Mouse (Mus musculus) 3T3-L1 (cell line): ENCODE results near the gene Gm10553.
"Not testable (repeated sequence)": the region's sequence is repeated elsewhere in the genome, so short reads cannot be mapped to it uniquely, and the experiment has no call there.

Experiments used
- DNase-seq: peaks from one replicate; pipeline ENCODE4 v3.0.0-alpha.2; 2015; ENCODE audit warnings: low read depth, low spot score

Gm10553 gene

DNA sequence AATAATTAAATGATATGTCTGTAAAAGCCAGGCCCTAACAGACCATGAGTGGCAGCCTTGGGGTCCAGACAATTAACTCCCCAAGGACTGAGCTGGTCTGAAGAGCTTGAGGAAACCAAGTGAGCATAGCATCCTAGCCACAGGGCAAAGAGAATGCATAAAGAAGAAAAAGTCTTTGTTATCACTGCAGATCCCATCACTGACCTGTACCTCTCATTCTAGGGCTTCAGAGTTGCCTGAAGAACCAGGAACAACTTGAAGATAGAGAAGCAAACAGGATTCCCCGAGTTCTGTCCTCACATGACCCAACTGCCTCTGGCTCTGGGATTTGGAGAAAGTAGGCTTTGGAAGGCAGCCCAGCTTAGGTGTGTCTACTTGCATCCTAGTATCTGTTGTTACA lies at the start of gene Gm10553:
TSS of gene Gm10553 (plus strand) at position 301 of the 400 bp plus-strand sequence.
- not testable (repeated sequence) for DNase-seq

DNA sequence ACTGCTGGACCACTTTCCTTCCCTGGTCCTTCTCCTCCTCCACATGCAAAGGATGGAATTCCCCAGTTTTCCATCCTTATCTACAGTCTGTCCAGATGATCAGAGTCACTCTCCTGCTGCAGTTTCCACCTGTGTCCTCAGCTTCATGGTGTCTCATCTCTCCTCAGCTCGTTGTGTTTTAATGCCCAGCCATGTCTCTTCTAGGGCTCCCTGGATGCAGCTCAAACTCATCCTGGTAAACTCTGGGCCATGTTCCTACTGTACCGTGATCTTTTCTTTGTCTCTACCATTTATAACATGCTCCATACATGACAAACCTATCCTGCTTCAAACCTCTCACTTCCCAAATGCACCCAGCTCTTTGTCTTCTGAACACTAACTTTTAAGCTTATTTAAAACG lies 28.3 kb upstream of the Gm10553 start:
- DNase-seq = not testable (repeated sequence)

DNA sequence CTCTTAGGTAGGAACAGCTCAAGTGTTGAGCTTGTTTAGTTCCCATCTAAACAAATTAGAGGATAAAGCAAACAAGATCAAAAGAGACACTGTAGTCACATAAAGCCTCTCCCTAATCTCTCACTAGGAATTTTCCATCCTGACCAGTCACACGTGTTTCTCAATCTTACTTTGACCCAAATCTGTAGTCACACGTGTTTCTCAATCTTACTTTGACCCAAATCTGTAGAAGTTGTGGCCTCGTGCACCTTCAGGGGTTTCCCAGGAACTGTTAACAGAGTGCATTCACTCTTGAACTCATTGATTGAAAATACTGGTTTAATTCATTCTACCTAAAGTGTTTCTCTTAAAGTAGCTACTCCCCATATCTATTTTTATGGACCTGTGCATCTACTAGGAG lies 26.9 kb upstream of the Gm10553 start:
- not testable (repeated sequence) for DNase-seq

DNA sequence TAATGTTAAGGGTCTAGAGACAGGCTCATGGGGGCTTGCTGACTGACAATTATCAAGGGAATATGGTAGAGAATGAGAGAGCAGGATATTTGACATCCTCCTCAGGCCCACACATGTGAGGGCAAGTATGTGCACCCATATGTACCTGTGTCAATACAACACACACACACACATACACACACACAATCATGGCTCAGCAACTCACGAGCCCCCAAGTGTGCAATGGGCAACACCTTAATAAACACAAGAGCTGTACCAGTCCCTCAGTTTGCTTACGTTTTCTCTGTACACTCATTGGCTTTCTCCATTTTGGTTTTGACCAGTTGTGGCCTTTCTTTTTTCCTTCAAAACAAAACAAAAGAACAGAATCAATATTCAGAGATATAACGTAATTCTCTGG lies 15.2 kb upstream of the Gm10553 start:
- DNase-seq = not testable (repeated sequence)

DNA sequence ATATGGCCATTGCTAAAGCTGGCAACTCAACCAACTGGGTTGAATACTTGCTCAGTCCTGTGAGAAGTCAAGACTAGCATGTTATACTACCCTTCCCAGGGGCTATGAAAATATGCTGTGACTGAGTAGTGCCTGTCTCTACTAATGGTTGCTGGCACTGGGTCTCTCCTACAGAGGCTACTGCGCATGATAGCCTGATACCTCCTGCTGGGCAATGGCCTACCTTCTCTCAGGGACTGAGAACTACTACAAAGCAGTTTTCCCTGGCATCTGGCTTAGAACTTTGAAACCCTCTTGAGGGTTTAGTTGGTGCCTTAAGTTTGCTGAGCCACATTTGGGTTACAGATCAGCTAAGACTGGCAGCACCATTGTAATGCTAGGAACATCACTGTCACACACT lies 13.8 kb upstream of the Gm10553 start:
- not testable (repeated sequence) for DNase-seq

DNA sequence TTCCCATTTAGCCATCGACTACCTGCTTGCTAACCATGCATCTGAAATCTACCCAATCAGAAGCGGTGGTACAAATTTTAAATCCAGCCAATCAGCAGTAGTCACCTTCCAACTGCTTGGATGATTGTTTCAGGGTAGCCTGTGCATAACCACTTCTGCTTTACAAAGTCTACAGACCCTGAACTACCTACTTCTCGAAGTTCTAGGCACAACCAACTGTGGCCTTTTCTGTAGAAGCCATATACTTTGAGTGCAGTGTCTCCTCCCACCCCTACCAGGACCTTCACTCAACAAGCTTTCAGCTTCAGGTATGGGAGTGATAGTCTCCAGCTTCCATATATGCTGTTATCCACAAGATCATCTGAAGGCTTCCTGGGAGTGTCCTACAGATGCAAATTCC lies 7.8 kb upstream of the Gm10553 start:
- DNase-seq = not testable (repeated sequence)

DNA sequence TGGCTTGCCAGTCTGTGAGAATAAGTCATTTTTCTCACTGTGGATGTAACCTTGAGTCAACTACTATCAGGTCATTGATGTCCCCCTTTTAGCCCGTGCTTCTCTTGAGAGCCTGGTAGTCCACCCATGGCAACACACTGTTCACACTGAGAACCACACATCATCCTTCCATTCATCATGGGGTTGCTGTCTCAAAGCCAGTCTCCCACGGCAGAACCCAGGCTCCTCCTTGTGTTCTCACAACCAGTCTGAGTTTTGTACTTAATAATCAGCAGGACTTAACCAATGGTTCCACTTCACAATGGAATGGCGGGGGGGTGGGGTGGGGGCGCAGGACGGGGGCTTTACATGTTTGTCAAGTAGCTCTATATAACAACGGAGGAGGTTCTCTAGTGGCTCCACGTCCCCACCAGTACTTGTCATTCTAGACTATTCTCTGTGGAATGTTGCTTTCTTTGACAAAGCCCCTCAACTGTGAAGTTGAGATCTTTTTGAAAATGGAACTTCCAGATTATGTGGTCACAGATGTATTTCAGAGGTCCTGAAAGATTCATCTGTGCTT lies 6.9 kb upstream of the Gm10553 start:
- DNase-seq = not testable (repeated sequence)

DNA sequence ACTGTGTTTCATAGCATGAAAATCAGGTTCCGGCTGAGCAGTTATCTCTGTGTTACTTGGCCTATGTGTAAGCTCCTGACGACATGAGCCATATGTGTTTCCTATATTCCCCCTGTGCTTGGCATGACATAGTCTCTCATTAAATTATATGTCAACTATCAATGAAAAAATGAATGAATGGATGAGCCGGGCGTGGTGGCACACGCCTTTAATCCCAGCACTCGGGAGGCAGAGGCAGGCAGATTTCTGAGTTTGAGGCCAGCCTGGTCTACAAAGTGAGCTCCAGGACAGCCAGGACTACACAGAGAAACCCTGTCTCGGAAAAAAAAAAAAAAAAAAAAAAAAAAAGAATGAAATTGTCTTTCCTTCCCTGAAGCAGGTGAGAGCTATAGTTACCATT lies 883 bp upstream of the Gm10553 start:
- not testable (repeated sequence) for DNase-seq

DNA sequence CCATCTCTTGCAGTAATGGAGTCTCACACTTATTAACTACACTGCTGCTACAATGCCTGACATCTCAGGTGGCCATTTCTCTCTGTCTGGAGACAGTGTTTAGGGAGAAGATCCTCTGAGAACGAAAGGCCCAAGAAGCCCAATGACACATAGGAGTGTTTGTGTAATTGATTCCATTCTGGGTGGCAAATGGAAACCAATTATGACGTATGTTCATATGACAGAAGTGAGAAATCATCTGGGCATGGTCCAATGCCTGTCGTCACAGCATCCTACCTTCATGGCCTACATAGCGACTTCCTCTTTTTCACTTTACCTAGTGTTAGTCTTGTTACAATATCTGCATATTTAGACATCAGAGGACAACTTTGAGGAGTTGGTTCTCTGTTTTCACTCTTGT lies 1.8 kb downstream of the Gm10553 start:
- not testable (repeated sequence) for DNase-seq

DNA sequence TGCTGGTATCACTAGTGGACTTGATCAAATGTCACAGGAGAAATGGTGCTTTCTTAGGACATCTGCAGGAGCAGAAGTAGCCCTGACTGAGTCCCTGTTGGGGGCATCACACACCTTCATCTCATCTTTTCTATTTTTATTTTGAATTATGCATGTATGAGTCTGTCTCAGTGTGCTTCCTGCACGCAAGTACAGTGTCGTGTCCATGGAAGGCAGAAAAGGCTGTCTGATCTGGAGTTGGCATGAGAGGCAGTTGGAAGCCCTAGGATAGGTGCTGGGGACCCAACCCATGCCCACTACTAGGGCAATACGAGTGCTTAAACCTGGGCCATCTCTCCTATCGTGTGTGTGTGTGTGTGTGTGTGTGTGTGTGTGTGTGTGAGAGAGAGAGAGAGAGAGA lies 5.4 kb downstream of the Gm10553 start:
- DNase-seq = not testable (repeated sequence)

DNA sequence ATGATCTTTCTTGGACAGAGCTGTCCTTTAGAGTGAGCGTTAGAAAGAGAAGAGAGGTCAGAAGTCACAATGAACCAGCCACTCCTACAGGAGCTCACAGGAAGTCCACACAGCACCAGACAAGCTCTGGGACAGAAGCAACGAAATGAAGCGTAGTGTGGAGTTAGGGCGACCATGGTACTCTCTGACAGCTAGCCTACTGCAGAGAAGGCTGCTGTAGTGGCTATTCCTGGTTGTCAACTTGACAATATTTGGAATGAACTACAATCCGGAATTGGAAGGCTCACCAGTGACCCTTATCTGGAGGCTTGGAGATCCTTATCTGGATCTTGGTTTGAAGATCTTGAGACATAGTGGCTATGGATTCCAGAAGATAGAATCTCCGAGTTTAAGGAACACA lies 6.0 kb downstream of the Gm10553 start:
- DNase-seq = not testable (repeated sequence)

DNA sequence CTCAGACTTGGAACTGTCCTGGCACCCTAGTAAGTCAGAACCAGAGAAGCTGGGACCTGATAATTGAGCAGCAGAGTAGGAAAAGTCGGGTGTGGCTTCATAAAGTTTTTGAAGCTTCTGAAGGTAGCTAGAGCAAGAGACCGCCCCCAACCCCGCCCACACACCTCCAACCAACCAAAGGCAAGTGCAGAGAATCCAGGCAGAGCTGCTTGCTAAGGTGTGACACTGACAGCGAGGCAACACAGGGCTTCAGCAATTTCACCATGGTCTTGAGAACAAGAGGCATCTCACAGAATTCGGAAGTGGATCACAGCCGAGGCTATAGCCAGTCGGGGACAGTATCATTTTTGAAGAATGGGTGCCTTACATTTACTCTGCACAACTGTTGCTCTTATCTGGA lies 9.8 kb downstream of the Gm10553 start, which contains the start of gene A530032D15Rik:
TSS of gene A530032D15Rik (minus strand) at position 101 of the 400 bp plus-strand sequence.
- DNase-seq = not testable (repeated sequence)

DNA sequence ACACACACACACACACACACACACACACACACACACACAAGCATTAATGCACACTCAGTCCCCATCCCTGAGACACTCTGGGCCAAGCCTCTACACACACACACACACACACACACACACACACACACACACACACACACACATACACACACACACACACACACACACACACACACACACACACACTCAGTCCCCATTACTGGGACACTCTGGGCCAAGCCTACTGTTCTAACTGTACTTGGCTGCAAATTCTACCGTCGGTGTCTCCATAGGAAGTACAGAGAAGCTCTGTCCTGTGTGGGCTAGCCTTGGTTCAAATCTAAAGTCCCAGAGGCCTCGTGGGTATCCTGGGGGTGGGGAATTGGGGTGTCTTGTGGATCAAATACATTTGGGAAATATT lies 10.9 kb downstream of the Gm10553 start:
- not testable (repeated sequence) for DNase-seq

DNA sequence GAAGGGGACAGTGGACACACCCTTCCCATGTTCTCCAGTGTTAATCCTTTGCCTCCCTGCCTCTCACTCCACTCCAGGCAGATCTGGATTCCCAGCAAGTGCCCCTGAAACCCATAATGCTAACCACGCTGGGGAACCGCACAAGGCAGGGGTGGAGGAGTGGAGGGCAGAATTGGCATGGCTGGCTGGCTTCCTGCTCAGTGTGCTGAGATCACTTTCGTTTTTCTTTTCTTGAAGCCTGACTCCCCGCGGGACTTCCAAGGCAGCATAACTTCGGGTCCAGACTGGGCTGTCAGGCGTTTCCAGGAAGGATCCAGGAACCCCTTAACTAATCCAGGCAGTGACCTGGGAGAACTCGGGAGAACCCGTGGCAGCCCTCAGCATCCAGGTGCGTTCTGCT lies 11.6 kb downstream of the Gm10553 start:
- DNase-seq = not testable (repeated sequence)

DNA sequence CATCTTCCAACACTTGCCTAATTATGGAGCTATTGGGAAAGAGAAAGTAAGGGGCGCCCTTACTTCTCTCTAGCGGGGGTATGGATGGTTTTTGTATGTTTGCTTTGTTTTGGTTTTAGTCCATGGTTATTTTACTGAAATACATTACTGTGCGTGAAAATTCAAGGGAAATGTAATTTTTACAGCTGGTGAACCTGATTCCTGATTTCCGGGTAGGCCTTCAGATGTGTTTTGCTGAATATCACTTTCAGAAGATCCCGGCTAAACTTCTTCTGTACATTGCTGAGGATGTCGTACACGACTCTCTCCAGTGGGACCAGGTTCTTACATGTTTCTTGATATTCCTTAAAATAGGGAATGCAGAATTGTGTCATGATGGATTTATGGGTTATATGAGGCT lies 12.3 kb downstream of the Gm10553 start:
- DNase-seq = not testable (repeated sequence)

DNA sequence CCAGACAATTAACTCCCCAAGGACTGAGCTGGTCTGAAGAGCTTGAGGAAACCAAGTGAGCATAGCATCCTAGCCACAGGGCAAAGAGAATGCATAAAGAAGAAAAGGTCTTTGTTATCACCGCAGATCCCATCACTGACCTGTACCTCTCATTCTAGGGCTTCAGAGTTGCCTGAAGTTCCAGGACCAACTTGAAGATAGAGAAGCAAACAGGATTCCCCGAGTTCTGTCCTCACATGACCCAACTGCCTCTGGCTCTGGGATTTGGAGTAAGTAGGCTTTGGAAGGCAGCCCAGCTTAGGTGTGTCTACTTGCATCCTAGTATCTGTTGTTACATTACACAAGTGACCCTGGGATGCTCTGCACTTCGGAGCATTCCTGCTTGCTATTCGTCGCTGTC lies 12.9 kb downstream of the Gm10553 start:
- DNase-seq = not testable (repeated sequence)

DNA sequence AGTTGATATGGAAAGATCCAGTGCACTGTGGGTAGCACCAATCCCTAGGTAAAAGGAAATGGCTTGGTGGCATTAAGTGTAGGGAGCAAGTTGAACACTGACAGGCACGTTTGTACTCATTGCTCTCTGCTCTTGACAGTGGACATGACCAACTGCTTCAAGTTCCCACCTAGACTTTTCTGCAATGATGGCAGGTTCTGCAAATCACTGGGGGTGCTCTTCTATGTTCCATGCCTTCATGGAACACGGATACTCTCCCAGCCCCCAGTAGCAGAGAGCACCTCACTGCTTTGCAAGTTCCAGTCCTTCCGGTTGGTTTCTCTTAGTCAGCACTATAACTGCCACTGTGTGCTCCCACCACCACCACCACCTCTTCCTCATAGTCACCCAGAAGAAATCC lies 14.1 kb downstream of the Gm10553 start:
- not testable (repeated sequence) for DNase-seq

DNA sequence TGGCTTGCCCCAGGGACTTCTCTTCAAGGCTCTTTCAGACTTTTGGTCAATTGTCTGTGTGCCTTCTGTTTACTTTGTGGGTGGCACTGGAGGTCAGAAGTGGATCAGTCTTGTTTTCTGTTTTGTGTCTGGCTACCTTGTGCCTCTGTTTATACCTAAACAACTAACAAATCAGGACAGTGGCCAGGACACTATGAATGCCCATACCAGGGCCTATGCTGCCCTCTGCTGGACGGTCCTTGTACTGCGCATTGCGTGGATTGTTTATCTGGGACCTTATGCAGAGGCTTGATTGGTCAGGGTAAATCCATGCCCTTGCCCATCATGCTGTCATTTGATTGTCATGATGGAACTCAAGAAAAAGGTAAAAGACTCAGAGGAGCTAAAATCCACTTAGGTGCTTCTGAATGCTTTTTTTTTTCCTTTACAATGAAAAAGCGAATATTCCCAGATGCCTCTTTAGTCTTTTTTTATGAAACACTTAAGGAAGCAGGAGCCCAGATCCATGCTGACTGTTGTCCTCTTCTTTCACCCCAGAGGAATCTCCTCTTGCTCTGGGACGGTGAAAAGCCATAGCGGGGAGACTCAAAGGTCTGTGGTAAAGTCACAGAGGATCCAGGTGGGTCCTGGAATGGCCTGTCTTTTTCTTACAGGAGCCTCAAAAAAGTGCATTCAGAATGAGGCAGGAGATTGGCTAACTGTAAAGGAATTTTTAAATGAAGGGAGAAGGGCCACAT lies 14.9 kb downstream of the Gm10553 start:
- DNase-seq = not testable (repeated sequence)

DNA sequence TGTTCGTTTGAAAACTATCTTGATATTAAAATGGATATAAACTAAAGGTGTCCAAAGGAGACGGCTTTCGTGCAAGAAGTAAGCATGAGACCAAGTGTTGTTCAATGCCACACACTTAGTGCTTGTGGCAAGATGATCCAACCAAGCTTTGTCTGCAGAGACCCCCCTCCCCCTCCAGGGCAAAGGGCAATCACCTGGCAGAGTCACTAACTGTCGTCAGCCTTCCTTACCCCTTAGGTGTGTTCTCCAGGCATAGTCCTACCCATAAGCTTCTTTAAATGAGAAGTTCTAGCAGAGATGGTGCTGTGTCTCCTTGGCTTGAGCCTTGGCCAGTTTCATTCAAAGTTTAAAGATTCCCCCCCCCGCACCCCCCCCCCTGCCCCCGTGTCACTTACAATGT lies 17.6 kb downstream of the Gm10553 start:
- not testable (repeated sequence) for DNase-seq

DNA sequence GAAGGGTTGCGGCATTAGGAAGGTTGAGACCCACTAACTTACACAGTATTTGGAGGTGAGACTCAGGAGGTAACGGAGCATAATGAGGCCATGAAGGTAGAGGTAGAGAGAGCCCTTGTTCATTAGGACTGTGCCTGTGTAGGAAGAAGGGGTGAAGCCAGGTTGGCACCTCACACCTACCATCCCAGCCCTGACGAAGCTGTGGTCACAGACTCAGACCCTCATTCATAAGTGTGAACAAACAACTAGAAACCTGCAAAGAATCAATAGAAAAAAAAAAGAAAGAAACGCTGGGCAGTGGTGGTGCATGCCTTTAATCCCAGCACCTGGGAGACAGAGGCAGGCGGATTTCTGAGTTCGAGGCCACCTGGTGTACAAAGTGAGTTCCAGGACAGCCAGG lies 18.4 kb downstream of the Gm10553 start:
- not testable (repeated sequence) for DNase-seq

DNA sequence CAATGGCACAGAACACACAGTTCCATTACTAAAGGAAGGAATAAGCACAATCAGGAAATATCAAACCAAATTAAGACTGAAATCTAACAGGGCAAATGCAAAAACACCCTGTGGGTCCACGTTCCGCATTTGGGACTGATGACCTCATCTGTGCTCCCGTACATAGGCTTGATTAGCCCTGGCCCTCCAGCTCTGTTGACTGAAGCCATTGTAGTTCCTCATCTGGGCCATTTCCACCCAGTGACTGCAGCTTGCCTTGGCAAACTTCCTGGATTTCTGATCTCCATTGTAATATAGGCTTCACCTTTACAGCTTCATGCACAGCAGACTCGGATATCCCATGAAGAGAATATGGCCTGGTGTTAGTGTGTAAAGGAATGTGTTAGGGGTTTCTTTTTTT lies 21.9 kb downstream of the Gm10553 start:
- DNase-seq = not testable (repeated sequence)

DNA sequence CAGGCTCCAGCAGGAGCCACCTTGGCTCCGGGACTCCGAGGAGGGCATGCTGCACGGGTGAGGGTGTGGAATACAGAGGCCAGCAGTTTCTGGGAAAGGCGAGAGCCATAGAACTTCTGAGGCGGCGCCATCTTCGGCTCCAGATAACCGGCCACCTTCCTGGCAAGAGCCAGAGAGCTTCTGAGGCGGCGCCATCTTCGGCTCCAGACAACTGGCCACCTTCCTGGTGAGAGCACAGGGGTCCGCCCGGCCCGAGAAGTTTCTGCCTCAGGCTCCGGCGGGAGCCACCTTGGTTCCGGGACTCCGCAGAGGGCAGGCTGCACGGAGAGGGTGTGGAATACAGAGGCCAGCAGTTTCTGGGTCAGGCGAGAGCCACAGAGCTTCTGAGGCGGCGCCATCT lies 33.7 kb downstream of the Gm10553 start:
- not testable (repeated sequence) for DNase-seq
